Mouse (Mus musculus): ENCODE measurements at regions not wholly inside any gene's neighbourhood (a gene's known extent, or its start where the extent isn't known, plus 50 kb on each side); places are given as distances from the start of the nearest gene placed in this dataset.
"Not testable (repeated sequence)": the region's sequence is repeated elsewhere in the genome, so short reads cannot be mapped to it uniquely, and the experiment has no call there.

- DNase-seq (ENCODE audit: low spot score) (no peak), ATAC-seq (ENCODE audit: low FRiP score, low read depth) (no peak)
- Histone ChIP-seq H3K9ac (ENCODE audit: low read depth, low read length, severe bottlenecking) (no peak overlapping the region), H3K36me3 (ENCODE audit: control insufficient read depth, insufficient read depth, low read length) (no peaks in the 10 kb centered on the region), H3K9me3 (ENCODE audit: control insufficient read depth, low read length) (no peaks in the 10 kb centered on the region), H3K4me2 (replicated peaks; ENCODE audit: low read depth, low read length, severe bottlenecking) (no peak overlapping the region), H3K4me1 (ENCODE audit: control insufficient read depth, insufficient read depth, low read length) (peaks cover 22% of the 10 kb centered on the region), H3K27me3 (ENCODE audit: control insufficient read depth, insufficient read depth, low read length) (no peaks in the 10 kb centered on the region), H3K4me3 (replicated peaks; ENCODE audit: low read length) (no peak overlapping the region), H3K27ac (replicated peaks; ENCODE audit: low read depth, low read length) (no peak overlapping the region)
- 88% methylated on average over 6 of the region's 6 CpGs for WGBS
- TF ChIP-seq POLR2A (IDR thresholded peaks at IDR 0.05; ENCODE audit: borderline replicate concordance, extremely low read depth, insufficient read depth, insufficient read length) = no peak
These were observed 96.7 kb upstream of the Gm9887 start for GRCm38 (mm10) chr12:69469004-69469403.

GRCm38 (mm10) chr12:69467363-69467762 is 95.1 kb upstream of the Gm9887 start:
- H3K4me2 ChIP-seq (replicated peaks; ENCODE audit: low read depth, low read length, severe bottlenecking) = no peak overlapping the region
- no peak for DNase-seq (ENCODE audit: low spot score)
- no peak overlapping the region for H3K4me3 ChIP-seq (replicated peaks; ENCODE audit: low read length)
- H3K27me3 ChIP-seq (ENCODE audit: control insufficient read depth, insufficient read depth, low read length) = no peaks in the 10 kb centered on the region
- 62% methylated on average over 4 of the region's 4 CpGs for WGBS
- no peaks in the 10 kb centered on the region for H3K9me3 ChIP-seq (ENCODE audit: control insufficient read depth, low read length)
- no peak overlapping the region for H3K27ac ChIP-seq (replicated peaks; ENCODE audit: low read depth, low read length)
- no peak for TF ChIP-seq POLR2A (IDR thresholded peaks at IDR 0.05; ENCODE audit: borderline replicate concordance, extremely low read depth, insufficient read depth, insufficient read length)
- peaks cover 11% of the 10 kb centered on the region for H3K4me1 ChIP-seq (ENCODE audit: control insufficient read depth, insufficient read depth, low read length)
- H3K9ac ChIP-seq (ENCODE audit: low read depth, low read length, severe bottlenecking) = no peak overlapping the region
- ATAC-seq (ENCODE audit: low FRiP score, low read depth) = no peak
- no peaks in the 10 kb centered on the region for H3K36me3 ChIP-seq (ENCODE audit: control insufficient read depth, insufficient read depth, low read length)

- peaks cover 21% of the 10 kb centered on the region for H3K4me1 ChIP-seq (ENCODE audit: control insufficient read depth, insufficient read depth, low read length)
- no peak overlapping the region for H3K9ac ChIP-seq (ENCODE audit: low read depth, low read length, severe bottlenecking)
- ATAC-seq (ENCODE audit: low FRiP score, low read depth) (no peak), DNase-seq (ENCODE audit: low spot score) (no peak)
- no peak for TF ChIP-seq POLR2A (IDR thresholded peaks at IDR 0.05; ENCODE audit: borderline replicate concordance, extremely low read depth, insufficient read depth, insufficient read length)
- H3K27me3 ChIP-seq (ENCODE audit: control insufficient read depth, insufficient read depth, low read length) = no peaks in the 10 kb centered on the region
- no peak overlapping the region for H3K4me3 ChIP-seq (replicated peaks; ENCODE audit: low read length)
- WGBS = 87% methylated on average over 8 of the region's 8 CpGs
- no peaks in the 10 kb centered on the region for H3K36me3 ChIP-seq (ENCODE audit: control insufficient read depth, insufficient read depth, low read length)
- H3K4me2 ChIP-seq (replicated peaks; ENCODE audit: low read depth, low read length, severe bottlenecking) = no peak overlapping the region
- H3K9me3 ChIP-seq (ENCODE audit: control insufficient read depth, low read length) = no peaks in the 10 kb centered on the region
- H3K27ac ChIP-seq (replicated peaks; ENCODE audit: low read depth, low read length) = no peak overlapping the region
These were observed 92.6 kb upstream of the Gm9887 start for GRCm38 (mm10) chr12:69464906-69465305.

GRCm38 (mm10) chr12:69463327-69463726 is 91.1 kb upstream of the Gm9887 start:
- not testable (repeated sequence) for ATAC-seq (ENCODE audit: low FRiP score, low read depth); H3K4me3 ChIP-seq (replicated peaks; ENCODE audit: low read length); H3K27ac ChIP-seq (replicated peaks; ENCODE audit: low read depth, low read length); H3K9me3 ChIP-seq (ENCODE audit: control insufficient read depth, low read length); DNase-seq (ENCODE audit: low spot score); H3K9ac ChIP-seq (ENCODE audit: low read depth, low read length, severe bottlenecking); H3K36me3 ChIP-seq (ENCODE audit: control insufficient read depth, insufficient read depth, low read length); H3K27me3 ChIP-seq (ENCODE audit: control insufficient read depth, insufficient read depth, low read length); H3K4me2 ChIP-seq (replicated peaks; ENCODE audit: low read depth, low read length, severe bottlenecking)
- 94% methylated on average over 6 of the region's 6 CpGs for WGBS
- peaks cover 21% of the 10 kb centered on the region for H3K4me1 ChIP-seq (ENCODE audit: control insufficient read depth, insufficient read depth, low read length)

- H3K4me2 ChIP-seq (replicated peaks; ENCODE audit: low read depth, low read length, severe bottlenecking) = peak overlapping the region; percentile 59
- 0 out of 2 replicates have a peak, but pooled peaks have one; percentile 10 for TF ChIP-seq POLR2A (IDR thresholded peaks at IDR 0.05; ENCODE audit: borderline replicate concordance, extremely low read depth, insufficient read depth, insufficient read length)
These were observed 89.9 kb upstream of the Gm9887 start for GRCm38 (mm10) chr12:69461888-69462840.

More at GRCm38 (mm10) chr12:69461888-69462840, 89.9 kb upstream of the Gm9887 start:
- no peaks in the 10 kb centered on the region for H3K27me3 ChIP-seq (ENCODE audit: control insufficient read depth, insufficient read depth, low read length)
- H3K9ac ChIP-seq (ENCODE audit: low read depth, low read length, severe bottlenecking) = peak overlapping the region; percentile 55
- peak overlapping the region; percentile 38 for H3K4me3 ChIP-seq (replicated peaks; ENCODE audit: low read length)
- peaks cover 17% of the 10 kb centered on the region for H3K4me1 ChIP-seq (ENCODE audit: control insufficient read depth, insufficient read depth, low read length)
- H3K27ac ChIP-seq (replicated peaks; ENCODE audit: low read depth, low read length) = peak overlapping the region; percentile 82
- H3K36me3 ChIP-seq (ENCODE audit: control insufficient read depth, insufficient read depth, low read length) = no peaks in the 10 kb centered on the region
- H3K9me3 ChIP-seq (ENCODE audit: control insufficient read depth, low read length) = no peaks in the 10 kb centered on the region
- 24% methylated on average over 30 of the region's 30 CpGs for WGBS
- ATAC-seq (ENCODE audit: low FRiP score, low read depth) (peak; percentile 85), DNase-seq (ENCODE audit: low spot score) (peak; percentile 77)

All from limb, embryonic 14.5 days (tissue).